Mouse (Mus musculus): ENCODE measurements around the gene Olfr71. TPM values are rescaled to one million over a fixed set of nuclear protein-coding genes. Genes with fewer than 3 reads are reported as not detected.
A peak's percentile ranks its signal among the peaks of the same experiment; 100 is the strongest.

The Olfr71 gene
- total RNA-seq, 2 experiments from 2014 or later, result not detected

- intact Hi-C loops (cut with DNase I), result loop anchor here (1.0 kb wide), 1 partner anchor 13 kb away; the partner anchor contains the start of gene Hint2
These were observed 41.1 kb downstream of the Olfr71 start, which contains the start of the genes Tmem8b and Fam221b for GRCm38 (mm10) chr4:43668782-43669427. Gene Tmem8b, plus strand, starts transcription at chr4:43668971. Gene Fam221b, minus strand, starts transcription at chr4:43669145.

GRCm38 (mm10) chr4:43666412-43666811 is 43.6 kb downstream of the Olfr71 start:
- intact Hi-C loops (cut with DNase I), result loop anchor here (2.0 kb wide), 1 partner anchor 36 kb away; the partner anchor contains the start of gene Npr2
- DNase-seq (ENCODE audit: low spot score in 2 of 2), result no peak

More at GRCm38 (mm10) chr4:43668782-43669427, 41.1 kb downstream of the Olfr71 start, which contains the start of the genes Tmem8b and Fam221b:
- peak; percentile 91 to 94 for DNase-seq (ENCODE audit: low spot score in 2 of 2)

- intact Hi-C loops (cut with DNase I), result loop anchor here (2.0 to 5.0 kb wide), 2 partner anchors 125 to 214 kb away; no protein-coding TSS in a partner anchor
- peak in 1 of 2 experiments; percentile 67 for DNase-seq (ENCODE audit: low spot score in 2 of 2)
These were observed 52.9 kb downstream of the Olfr71 start for GRCm38 (mm10) chr4:43657146-43657545.

GRCm38 (mm10) chr4:43656339-43657109 is 53.5 kb downstream of the Olfr71 start, which contains the start of gene Hint2:
Gene Hint2, minus strand, starts transcription at chr4:43656466.
- peak; percentile 95 to 98 for DNase-seq (ENCODE audit: low spot score in 2 of 2)
- intact Hi-C loops (cut with DNase I), result loop anchor here (1.0 to 5.0 kb wide), 4 partner anchors 13 to 214 kb away; partner anchors contain the start of genes Fam221b and Npr2

- peak in 1 of 2 experiments; percentile 38 for DNase-seq (ENCODE audit: low spot score in 2 of 2)
- intact Hi-C loops (cut with DNase I), result loop anchor here (1.0 to 5.0 kb wide), 4 partner anchors 14 to 213 kb away; partner anchors contain the start of genes Fam221b and Npr2
These were observed 54.3 kb downstream of the Olfr71 start for GRCm38 (mm10) chr4:43655656-43656338.

Other genes with a start within 250 kb of the Olfr71 start
- not detected for gene Sit1, start 226.5 kb downstream of the Olfr71 start, total RNA-seq (2021)
- 10 to 100 TPM; 22.3 to 25.4 TPM for gene Ccdc107, start 217.4 kb downstream of the Olfr71 start, total RNA-seq (2021)
- gene Arhgef39, start 210.6 kb downstream of the Olfr71 start, total RNA-seq (2021), result under 1 TPM; 0.37 to 0.96 TPM
- gene Car9, start 203.3 kb downstream of the Olfr71 start, total RNA-seq (2021), result 1 to 10 TPM in 1 of 2 experiments, not detected in 1; 1.0 TPM
- 1 to 10 TPM; 8.0 to 8.1 TPM for gene Tpm2, start 186.5 kb downstream of the Olfr71 start, total RNA-seq (2021)
- 10 to 100 TPM; 77.0 to 77.3 TPM for gene Creb3, start 147.9 kb downstream of the Olfr71 start, total RNA-seq (2021)
- 10 to 100 TPM; 51.7 to 53.4 TPM for gene Tln1, start 147.6 kb downstream of the Olfr71 start, total RNA-seq (2021)
- 10 to 100 TPM; 44.3 to 46.7 TPM for gene Rgp1, start 131.5 kb downstream of the Olfr71 start, total RNA-seq (2021)
- gene Gba2, start 131.4 kb downstream of the Olfr71 start, total RNA-seq (2021), result 10 to 100 TPM; 65.9 to 69.4 TPM
- gene Msmp, start 125.8 kb downstream of the Olfr71 start, total RNA-seq (2021), result under 1 TPM in 1 of 2 experiments, not detected in 1; 0.50 TPM
- 10 to 100 TPM; 49.0 to 50.1 TPM for gene Npr2, start 78.3 kb downstream of the Olfr71 start, total RNA-seq (2021)
- gene Spag8, start 56.7 kb downstream of the Olfr71 start, total RNA-seq (2021), result 1 to 10 TPM in 1 of 2 experiments, under 1 TPM in 1; 0.73 to 1.2 TPM
- gene Hint2, start 53.8 kb downstream of the Olfr71 start, total RNA-seq (2021), result 10 to 100 TPM; 33.7 to 35.7 TPM
- 10 to 100 TPM; 61.9 to 68.3 TPM for gene Tmem8b, start 41.3 kb downstream of the Olfr71 start, total RNA-seq (2021)
- 1 to 10 TPM; 1.3 to 1.4 TPM for gene Fam221b, start 41.1 kb downstream of the Olfr71 start, total RNA-seq (2021)
- gene Olfr70, start 9.4 kb downstream of the Olfr71 start, total RNA-seq (2021), result not detected
- 1 to 10 TPM; 1.2 to 1.4 TPM for gene Hrct1, start 16.9 kb upstream of the Olfr71 start, total RNA-seq (2021)
- under 1 TPM; 0.73 to 0.87 TPM for gene Spaar, start 19.8 kb upstream of the Olfr71 start, total RNA-seq (2021)
- gene Olfr159, start 60.8 kb upstream of the Olfr71 start, total RNA-seq (2021), result not detected
- gene Olfr156, start 113.6 kb upstream of the Olfr71 start, total RNA-seq (2021), result not detected
- gene Olfr157, start 129.9 kb upstream of the Olfr71 start, total RNA-seq (2021), result not detected
- gene Olfr155, start 141.3 kb upstream of the Olfr71 start, total RNA-seq (2021), result not detected
- gene Reck, start 165.3 kb upstream of the Olfr71 start, total RNA-seq (2021), result 1 to 10 TPM; 6.0 to 7.1 TPM
- 1 to 10 TPM; 2.7 to 2.9 TPM for gene Glipr2, start 247.1 kb upstream of the Olfr71 start, total RNA-seq (2021)